Mouse (Mus musculus) heart, adult 2 months (tissue): ENCODE measurements around the gene 1700049E17Rik1.
"Not testable (repeated sequence)": the region's sequence is repeated elsewhere in the genome, so short reads cannot be mapped to it uniquely, and the experiment has no call there.

Experiments used
- CTCF ChIP-seq: fragments of 200-600 bp; IDR thresholded peaks from 2 replicates; pipeline ENCODE4 v1.8.1; 2022; ENCODE audit warnings: antibody characterized with exemption, mild to moderate bottlenecking, moderate library complexity
- EP300 ChIP-seq: fragments of 200-500 bp; IDR thresholded peaks from 2 replicates; pipeline ENCODE4 v1.6.1; 2011; ENCODE audit warnings: low read depth, low read length, control low read depth; ENCODE audit not compliant: insufficient read depth
- POLR2A ChIP-seq: fragments of 200-500 bp; IDR thresholded peaks from 2 replicates; pipeline ENCODE4 v1.6.1; 2011; ENCODE audit warnings: mild to moderate bottlenecking, low read depth, low read length, control low read depth; ENCODE audit not compliant: insufficient read depth

GRCm38 (mm10) chr14:41967827-41968226 is 43.1 kb downstream of the 1700049E17Rik1 start, which contains the start of gene Gm6401:
- TF ChIP-seq CTCF, POLR2A, EP300: not testable (repeated sequence)
